Mouse (Mus musculus) c-Kit-positive CD71-positive TER-119-negative erythroid progenitor cells, embryonic 14.5 days (primary cell): ENCODE measurements around the gene Tmcc1.
"Not testable (repeated sequence)": the region's sequence is repeated elsewhere in the genome, so short reads cannot be mapped to it uniquely, and the experiment has no call there.

Source experiments
- DNase-seq: peaks from one replicate; pipeline ENCODE4 v3.0.0-alpha.2; 2013; ENCODE audit warnings: low read depth

Gene Tmcc1

DNA sequence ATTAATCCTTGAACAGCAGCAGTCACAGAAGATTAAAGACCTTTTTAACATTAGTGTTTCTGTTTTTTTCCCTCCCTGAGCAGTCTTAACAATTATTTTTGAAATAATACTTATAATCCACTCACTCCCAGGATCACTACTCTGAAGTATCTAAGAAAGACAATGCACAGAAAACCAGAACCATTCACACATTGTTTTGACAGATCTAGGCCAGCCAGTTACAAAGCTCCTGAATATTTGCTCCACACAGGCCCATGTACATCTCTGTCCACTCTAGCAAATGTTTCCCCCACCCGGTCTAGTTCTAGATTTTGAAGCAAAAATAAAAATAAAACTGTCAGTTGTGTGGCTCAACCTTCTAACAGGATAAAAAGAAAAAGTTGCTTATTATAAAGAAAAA lies 45.9 kb downstream of the Tmcc1 start:
- no peak for DNase-seq

DNA sequence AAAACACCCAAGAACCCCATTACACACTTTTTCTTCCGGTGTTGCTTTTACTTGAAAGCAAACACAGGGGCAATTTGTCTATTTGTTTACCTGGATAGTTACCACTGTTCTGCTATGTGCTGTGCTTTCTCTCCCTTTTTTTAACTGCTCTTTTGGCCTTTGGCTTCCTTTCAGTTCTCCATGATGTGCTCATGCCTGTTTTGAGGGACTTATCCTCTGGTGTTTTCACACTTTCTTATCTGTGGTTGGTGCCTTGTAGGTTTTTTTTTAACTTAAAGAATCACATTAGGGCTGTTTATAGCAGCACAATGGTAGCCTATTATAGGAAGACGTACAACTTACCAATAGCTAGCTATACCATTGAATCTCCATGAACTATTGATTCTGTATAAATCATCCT lies 51.6 kb downstream of the Tmcc1 start:
- DNase-seq, result no peak

DNA sequence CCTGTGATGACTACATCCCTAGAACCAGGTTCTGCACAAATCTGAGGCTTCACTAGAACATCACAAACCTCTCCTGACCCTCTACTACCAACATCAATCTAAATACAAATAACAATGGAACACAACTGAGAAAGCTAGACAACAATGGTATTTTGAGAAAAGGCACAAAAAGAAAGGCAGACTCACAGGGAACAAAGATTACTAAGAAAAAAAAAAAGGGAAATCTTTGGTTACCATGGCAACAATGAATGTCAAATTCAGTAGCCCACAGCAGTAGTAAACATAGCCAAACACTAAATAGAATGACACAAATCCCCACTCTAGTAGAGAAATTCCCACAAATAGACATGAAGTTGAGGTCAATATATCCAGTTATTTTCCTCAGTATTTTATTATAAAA lies 52.5 kb downstream of the Tmcc1 start:
- no peak for DNase-seq

DNA sequence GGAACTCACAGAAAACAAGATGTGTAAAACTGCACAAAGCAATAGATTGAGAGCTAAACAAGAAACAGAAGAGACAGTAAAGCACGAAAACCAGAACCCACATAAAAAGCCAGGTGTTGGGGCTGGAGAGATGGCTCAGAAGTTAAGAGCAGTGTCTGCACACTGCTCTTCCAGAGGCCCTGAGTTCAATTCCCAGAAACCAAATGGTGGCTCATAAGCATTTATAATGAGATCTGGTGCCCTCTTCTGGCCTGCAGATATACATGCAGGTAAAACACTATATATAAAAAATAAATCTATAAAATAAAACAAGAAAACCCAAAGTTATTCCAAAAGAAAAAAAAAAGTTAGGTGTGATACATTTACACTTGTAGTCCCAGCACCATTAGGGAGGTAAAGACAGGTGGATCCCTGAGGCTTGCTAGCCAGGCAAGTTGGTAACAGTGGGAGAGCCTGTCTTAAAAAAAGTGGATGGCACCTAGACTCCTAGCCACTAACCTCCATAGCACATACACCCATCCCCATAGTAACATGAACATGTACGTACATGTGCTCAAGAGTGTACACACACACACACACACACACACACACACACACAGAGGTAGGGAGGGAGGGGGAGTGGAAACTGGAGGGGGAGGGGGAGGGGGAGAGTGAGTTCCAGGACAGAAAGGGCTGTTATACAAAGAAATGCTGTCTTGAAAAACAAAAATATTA lies 54.0 kb downstream of the Tmcc1 start:
- no peak for DNase-seq

DNA sequence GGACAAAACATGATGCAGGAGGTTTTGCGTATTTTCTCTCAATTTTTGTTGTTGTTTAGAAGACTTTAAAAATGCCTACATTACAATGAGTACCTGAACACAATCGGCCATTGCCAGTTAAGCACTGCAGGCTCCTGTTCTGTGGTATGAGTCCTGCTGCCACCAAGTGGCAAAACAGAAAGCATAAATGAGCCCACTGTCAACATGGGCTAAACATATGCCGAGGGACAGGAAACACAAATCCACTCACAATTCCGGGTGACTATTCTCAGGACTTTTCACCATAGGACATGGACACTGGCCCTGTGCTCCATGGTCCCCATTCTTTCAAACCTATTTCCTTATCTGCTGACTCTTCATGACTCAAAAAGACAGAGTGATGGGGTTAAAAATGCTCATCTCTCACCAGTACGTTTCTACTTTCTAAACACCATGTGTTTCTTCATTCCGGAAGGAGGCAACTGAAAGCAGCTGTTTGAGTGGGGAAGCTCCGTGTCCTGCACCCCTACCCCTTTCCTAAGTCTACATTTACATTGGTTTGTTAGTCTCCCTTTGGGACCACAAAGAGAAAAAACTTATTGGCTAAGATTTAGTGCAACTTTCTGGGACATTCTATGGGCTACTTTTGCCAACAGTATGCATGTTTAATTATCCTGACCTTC lies 57.2 kb downstream of the Tmcc1 start:
- DNase-seq, result no peak

DNA sequence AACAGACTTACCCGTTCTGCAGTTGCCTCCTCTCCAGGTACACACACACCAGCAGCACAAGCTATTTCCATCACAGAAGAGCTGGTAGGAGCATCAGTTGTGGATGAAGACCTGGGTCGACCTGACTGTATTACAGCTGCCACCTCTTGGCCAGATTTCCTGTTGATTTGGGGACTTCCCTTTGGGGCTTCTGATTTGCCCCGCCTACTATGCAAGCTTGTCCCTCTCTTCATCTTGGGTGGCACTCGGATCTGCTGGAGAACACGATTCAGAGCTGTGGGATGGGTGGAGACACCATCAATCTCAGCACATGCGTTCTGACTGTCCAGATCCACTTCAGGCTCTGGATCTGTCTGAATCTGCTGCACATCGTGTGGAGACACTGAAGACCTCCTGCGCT lies 59.5 kb downstream of the Tmcc1 start:
- DNase-seq, result no peak

DNA sequence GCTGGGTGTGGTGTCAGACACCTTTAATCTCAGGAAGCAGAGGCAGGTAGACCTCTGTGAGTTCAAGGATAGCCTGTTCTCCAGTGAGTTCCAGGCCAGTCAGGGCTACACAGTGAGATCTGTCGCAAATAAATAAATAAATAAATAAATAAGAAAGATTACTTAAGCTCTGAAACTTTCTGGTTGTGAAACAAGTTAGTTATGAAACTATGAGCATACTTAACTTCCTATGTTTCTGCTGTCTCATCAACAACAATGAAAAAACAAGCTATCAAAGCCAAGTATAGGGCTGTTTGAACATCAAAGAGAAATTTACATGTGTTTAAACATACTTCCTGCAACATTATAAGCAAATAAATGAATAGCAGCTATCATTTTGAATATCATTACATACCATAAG lies 61.5 kb downstream of the Tmcc1 start:
- no peak for DNase-seq

DNA sequence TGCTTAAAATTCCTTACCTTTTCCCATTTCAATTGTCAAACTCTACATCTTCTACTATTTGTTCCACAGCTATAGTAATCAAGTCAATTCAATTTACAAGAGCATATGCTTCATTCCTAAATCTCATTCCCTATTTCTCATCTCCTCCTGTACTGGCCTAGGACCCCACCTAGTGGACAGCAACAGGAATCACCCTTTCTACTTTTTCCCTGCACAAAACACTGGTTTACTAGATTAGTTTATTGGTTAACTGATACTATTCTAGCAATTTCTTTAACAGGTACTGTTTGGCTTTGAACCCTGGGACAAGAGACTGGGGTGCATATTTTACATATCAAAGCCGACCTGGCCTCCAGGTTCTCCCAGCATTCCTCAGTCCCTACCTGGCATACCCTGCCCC lies 64.6 kb downstream of the Tmcc1 start:
- DNase-seq, result no peak

DNA sequence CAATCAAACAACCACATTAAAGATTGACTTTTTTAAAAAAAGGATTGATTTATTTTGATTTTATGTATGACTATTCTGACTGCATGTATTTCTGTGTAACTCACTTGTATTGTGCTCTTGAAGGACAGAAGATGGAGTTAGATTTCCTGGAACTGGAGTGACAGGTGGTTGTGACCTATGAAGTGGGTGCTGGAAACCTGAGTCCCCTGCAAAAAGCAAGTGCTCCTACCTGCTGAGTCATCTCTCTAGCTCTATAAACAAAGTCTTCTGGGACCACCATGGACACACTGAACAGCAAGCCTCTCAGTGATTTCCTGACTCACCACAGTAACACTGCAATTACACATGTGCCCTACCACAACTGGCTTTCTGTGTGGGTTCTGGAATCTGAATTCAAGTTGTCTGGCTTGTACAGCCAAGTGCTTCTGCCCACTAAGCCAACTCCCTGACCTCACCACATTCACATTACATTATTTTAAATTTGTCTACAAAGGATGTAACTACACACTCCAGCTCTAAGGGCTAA lies 65.3 kb downstream of the Tmcc1 start:
- DNase-seq, result no peak

DNA sequence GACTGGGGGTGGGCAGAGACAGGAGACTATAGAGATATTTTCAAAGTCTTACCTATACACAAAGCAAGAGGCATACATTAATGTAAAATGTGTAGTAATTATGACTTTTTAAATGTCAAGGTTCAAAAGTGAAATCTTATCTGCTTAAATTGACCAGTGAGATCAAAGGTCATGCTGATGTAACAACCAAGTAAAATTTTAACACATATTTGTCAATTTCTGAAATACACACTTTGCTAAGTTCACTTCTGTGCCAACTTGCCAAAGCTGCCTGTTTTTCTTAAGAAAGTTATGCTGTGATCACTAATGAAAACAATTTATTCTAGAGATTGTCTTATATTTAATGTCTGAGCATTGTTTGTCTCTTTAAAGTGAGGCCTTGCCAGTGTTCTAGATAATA lies 66.7 kb downstream of the Tmcc1 start:
- no peak for DNase-seq

DNA sequence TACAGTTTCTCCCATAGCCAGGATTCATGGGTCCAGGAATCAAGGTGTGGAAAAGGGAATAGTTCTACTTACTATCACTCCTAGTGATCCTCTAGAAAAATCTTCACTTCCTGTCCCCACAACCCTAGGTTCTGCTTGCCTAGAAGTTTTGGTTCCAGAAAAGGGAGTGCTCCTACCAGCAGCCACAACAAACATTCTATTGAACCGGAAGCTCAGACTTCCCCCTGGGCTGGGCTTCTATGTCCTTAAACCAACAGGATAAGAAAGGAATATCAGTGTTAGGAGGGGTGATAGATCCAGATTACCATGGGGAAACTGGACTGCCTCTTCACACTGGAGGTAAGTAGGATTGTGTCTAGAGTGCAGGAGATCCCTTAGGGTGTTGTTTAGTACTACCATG lies 70.4 kb downstream of the Tmcc1 start:
- DNase-seq, result no peak

DNA sequence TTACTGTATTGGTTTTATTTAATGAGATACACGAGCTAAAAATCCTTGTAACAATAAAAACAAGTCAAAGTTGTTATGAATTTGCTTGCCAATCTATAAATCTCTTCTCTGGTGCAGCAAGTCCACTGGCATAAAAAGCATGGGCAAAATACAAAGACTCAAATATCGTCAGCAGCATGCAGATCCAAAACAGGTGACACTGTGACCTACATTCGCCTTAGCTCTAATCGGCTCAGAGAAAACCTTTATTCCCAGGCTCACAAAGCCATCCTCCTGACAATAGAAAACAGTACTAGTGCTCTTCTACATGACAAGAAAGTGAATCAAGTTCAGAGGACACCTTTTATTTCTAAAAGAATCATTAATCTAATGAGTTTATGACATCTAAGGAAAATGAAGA lies 73.6 kb downstream of the Tmcc1 start:
- DNase-seq, result no peak

DNA sequence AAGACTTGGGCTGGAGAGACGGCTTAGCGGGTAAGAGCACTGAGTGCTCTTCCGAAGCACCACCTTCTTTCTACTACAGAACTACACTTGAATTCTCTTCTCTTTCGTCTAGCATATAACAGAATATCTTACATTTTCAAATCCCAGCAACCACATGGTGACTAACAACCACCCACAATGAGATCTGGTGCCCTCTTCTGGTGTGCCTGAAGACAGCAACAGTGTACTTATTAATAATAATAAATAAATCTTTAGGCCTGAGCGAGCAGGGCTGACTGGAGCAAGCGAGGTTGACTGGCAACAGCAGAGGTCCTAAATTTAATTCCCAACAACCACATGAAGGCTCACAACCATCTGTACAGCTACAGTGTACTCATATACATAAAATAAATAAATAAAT lies 76.7 kb downstream of the Tmcc1 start:
- not testable (repeated sequence) for DNase-seq

DNA sequence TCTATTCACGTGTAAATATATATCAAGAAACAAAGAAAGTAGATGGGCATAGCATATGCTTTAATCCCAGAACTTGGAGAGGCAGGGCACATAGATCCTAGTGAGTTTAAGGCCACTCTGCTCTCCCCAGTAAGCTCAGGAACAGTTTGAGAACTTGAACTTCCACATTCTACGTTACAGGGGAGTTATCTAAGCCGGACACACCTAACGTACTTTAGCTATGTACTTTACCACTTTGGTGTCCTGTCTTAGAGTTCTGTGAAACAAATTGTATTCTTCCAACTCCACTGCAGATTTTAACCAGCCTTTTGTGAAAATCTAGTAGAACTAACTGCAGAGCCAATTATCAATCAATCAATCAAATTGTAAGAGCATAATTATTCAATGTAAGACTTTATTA lies 82.7 kb downstream of the Tmcc1 start:
- DNase-seq, result peak; percentile 35

DNA sequence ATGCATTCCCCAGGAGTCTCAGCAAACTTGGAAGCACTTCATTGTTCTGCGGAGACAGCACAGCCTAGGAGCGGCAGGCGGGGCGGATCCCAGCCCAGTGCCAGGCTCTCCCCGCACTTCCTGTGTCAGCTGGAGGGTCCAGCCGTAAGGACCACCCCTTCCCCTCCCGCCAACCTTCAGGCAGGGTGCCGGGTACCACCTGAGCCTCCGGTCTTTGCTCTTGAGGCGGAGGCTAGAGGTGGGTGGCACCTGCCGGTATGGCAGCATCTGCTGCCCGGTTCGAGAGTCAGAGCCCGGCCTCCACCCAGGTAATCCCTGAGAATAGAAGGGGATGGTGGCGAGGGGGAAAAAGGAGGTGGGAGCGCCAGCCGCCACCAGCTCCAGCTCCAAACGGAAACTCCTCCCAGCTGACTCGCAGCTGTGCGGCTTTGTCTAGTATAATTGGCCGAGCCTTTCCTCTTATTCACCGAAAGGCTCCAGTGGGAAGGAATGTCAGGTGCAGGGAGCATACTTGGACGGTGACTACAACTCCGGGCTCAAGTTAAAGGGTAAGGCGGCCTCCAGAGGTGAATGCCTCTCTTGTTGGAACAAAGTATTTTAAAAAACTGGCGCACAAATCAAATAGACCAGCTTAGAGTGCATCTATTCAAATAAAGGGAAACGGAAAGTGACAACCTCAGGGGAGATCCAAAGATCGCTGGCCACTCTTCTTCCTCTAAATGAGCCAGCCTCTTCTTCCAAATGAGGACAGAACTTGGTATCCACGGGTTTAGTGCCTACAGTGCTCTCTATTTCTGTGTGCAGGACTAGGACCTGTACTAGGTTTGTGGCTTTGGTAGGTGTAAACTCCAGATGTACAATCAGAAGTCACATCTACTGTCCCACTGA lies 85.6 kb downstream of the Tmcc1 start:
- DNase-seq, result no peak

DNA sequence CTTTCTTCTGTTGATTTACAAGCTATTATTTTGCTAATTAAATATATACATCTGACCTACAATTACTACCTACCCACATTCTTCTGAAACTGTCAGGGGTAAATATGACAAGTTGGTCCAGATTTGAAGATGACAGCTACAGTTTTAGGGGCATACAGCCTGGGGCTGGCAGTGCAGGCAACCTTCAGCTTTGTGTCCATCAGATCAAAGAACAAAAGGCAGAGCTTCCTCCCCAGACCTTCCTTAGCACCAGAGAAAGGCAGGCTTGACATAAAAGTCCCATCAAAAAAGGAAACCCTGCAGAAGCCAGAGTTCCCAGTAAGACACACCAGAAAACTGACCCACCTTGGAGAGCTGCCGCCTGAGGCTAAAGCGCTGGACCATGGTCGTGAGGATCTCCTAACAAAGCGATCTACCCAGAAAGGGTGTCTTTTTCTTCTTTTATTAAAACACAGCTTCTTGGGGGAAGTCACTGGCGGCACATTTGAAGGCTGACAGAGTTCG lies 86.3 kb downstream of the Tmcc1 start:
- no peak for DNase-seq

DNA sequence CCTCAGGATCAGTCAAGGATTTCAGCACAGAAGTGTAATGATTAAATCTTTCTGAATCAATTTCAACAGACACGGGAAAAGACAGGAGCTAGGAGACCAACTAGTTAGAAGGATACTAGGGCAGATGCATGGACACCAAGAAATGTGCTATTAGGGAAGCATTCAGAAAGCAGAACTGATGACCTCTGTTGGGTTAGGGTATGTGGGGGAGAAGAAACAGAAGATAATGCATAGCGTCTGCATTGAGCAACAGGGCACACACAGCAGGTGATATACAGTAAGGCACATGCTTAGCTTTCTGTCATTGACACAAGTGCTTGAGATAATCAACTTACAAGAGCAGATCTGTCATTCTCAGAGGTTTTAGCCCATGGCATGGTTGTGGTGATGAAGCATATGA lies 95.7 kb downstream of the Tmcc1 start:
- DNase-seq, result no peak

DNA sequence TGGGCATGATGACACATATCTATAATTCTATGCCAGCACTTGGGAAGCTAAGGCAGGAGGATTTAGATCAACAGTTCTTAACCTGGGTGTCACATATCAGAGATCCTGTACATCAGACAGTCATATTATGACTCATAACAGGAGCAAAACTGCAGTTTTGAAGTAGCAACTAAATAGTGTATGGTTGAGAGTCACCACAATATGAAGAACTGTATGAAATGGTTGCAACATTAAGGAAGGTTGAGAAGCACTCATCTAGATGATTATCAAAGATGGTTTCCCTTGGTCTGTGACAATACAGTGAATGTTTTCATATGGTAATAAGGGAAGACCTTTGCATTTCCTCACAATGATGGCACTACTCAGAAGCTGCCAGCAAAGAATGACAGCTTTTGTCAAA lies 103.9 kb downstream of the Tmcc1 start:
- DNase-seq, result no peak

DNA sequence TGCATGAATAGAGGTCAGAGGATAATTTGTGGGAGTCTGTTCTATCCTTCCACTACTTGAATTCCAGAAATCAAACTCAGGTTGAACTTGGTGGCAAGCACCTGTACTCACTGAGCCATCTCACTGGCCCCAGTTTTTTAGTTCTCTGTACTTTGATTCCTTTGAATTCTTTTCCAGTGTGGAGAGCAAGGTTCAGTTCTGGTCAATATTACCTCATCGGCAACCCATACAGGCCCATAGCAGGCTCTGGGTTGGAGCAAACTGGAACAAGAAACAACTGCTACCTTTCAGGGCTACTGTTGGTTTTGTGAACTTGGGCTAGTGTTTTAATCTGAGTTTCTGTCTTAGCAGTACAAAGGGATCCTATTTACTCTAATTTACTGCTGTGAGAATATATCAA lies 107.2 kb downstream of the Tmcc1 start:
- no peak for DNase-seq

DNA sequence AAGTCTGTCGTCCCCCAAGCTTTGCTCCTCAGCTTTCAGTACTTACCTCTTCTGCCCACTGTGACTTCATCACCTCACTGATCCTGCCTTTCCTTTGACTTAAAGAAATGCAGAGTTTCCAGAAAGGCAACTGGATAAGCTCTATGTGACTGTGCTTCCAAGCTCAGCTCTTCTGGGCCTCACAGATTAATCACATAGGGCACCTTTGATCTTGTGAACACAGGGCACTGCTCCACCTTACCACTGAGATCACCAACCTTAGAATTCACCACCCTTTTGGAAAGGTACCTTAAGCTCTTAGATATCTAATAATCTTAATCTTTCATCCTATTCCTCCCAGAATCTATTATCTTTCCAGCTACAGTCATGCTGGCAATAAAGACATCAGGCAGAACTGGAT lies 111.0 kb downstream of the Tmcc1 start:
- no peak for DNase-seq

DNA sequence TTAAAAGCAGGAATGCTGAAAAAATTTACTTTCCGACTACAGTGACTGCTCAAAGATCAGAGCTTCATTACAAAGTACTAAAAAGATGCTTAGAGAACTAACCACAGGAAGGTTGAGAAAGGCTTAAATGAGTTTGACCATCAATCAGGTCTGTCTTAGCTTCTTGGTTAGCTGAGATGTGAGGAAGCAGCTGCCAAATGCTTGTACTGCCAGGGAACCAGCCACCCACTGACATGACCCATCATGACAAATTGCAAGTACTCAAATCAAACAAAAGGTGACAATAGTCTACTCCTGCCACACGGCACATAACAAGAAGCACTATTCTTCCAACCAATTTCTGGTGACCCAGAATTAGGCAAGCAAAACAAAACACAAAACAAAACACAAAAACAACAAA lies 111.9 kb downstream of the Tmcc1 start:
- no peak for DNase-seq

DNA sequence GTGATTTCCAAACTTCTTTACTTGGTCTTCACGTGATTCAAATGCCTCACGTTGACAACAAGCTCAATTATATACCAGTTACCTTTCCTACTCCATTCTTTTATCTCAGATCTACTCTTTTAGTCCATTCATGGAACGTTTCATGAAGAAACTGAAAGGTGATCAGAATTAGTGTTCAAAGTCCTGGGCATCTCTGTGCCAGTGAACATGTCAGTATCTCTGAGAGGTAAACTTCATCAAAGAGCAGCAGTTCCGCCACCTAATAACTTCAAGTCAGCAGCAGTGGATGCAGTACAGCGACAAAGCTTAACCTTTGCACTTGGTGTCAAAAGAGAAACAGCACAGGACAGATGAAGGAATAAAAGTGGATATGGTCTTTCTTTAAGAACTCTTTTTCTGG lies 112.5 kb downstream of the Tmcc1 start:
- no peak for DNase-seq

DNA sequence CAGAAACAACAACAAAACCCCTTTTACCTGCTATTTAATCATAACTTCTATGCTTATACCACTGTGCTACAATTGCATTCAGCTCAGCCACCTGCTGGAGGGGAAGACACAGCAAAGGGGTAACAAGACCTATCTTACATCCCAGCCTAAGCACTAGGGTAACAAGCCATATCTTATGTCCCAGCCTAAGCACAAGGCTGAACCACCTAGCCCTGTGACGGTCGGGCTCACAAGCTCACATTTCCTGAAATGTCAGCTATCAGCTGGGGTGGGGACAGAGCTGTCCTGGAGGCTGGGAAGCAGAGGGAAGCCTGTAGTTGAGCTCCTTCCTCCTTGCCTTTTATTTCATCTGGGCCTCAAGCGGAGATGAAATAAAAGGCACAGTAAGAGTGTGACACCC lies 115.7 kb downstream of the Tmcc1 start:
- no peak for DNase-seq
